Mouse (Mus musculus): ENCODE results near the gene Tacr2.
A peak's percentile ranks its signal among the peaks of the same experiment; 100 is the strongest.

Tacr2 gene

DNA sequence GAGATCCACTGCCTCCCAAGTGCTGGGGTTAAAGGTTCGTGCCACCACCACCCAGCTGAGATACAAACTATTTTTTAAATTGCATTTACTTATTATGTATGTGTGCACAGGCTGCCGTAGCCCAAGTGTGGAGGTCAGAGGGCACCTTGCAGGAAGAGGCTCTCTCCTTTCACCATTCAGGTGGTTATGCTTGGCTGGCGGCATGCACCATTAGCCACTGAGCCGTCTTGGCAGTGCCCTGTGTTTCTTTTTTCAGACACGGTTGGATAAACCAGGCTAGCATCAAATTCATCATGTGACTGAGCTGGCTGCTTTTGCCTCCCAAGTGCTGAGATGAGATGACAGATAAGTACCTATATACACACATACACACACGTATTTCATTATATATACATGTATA lies 13.0 kb upstream of the Tacr2 start:
- no peak for DNase-seq (ENCODE audit: low read depth, low spot score)

DNA sequence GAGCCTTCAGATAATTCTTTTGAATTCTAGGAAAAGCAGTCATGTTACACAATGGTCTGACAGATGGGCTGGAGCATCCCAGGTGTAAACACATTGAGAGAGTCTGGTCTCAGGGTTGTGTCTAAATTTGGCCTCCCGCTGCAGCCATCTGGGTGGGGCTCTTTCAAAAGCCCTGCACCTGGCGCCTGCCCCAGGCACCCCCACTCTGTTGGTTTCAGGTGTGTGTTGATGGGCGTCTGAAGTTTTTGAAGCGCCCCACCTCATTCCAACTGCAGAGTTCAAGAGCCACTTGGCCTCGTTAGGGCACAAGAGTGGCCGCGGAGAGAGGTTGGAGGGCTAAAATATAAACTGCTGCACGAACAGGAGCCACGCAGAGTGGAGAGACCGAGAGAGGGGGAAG lies 9.9 kb upstream of the Tacr2 start:
- no peak for DNase-seq (ENCODE audit: low read depth, low spot score)

DNA sequence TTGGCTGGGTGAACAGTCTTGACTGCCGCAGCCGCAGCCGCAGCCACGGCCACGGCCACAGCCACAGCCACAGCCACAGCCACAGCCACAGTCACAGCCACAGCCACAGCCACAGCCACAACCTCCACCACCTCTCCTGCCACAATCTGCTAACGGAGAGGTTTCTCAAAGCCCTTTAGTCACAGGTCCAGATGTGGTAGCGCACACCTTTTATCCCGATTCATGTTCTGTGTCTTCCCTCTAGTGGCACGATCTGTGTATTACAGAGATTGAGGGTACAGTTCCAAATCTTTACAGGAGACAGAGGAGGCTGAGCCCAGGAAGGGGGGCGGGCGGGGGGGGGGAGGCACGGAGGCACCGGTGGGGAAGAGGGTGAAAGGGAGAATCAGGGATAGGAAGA lies 9.3 kb upstream of the Tacr2 start:
- peak; percentile 40 for DNase-seq (ENCODE audit: low read depth, low spot score)

DNA sequence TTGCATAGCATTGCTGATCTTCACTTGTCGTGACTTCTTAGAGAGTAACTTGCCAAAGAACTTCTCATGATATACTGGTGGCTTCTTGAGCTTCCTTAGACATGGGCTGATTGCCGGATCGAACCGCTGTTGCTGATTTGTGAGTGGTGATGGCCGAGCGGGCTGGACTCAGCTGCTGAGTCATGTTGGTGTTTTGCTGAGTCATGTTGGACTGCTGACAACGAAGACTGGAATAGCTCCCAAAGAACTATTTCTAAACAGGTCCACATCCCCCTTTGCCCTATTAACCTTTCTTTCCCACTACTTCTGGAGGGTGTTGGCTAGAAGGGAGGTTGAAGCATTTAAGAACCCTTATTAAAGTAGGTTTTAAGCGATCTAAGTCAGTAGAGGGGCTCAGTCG lies 8.2 kb upstream of the Tacr2 start:
- peak; percentile 20 for DNase-seq (ENCODE audit: low read depth, low spot score)

DNA sequence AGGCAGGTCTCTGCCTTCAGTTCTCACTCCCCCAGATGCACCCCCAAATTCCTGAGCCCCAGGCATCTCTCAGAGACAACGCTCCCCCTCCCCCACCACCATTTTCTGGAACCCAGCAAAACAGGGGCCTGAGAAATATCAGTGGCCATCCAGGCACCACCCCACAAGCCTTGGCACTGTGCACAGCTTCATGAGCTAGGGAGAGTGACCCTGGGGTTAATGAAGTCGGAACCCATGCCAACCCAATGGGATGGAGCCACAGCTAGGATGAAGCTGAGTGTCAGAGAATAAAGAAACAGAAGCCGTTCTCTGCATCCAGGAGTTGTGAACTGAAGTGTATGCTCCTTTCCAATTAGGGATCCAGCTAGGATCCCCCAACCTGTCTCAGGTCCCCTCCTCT lies 5.1 kb upstream of the Tacr2 start:
- DNase-seq (ENCODE audit: low read depth, low spot score), result no peak

DNA sequence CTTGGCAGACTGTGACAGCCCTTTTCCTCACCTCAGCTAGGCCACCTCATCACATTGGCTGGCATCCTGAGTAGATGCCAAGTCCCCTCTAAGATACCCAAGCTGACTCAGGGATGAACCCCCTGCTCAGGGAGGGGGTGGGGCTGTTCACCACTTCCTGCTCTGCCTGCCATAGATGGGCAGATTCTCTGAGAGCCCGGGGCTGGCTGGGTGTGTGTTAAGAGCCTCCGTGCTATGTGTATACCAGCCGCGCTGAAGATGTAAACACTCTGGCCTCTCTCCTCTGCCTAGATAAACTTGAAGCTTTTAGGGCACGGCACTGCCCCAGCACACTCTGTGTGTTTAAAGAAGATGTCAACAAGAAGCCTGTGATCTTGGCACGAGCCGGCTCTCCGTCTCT lies 4.4 kb upstream of the Tacr2 start:
- no peak for DNase-seq (ENCODE audit: low read depth, low spot score)

DNA sequence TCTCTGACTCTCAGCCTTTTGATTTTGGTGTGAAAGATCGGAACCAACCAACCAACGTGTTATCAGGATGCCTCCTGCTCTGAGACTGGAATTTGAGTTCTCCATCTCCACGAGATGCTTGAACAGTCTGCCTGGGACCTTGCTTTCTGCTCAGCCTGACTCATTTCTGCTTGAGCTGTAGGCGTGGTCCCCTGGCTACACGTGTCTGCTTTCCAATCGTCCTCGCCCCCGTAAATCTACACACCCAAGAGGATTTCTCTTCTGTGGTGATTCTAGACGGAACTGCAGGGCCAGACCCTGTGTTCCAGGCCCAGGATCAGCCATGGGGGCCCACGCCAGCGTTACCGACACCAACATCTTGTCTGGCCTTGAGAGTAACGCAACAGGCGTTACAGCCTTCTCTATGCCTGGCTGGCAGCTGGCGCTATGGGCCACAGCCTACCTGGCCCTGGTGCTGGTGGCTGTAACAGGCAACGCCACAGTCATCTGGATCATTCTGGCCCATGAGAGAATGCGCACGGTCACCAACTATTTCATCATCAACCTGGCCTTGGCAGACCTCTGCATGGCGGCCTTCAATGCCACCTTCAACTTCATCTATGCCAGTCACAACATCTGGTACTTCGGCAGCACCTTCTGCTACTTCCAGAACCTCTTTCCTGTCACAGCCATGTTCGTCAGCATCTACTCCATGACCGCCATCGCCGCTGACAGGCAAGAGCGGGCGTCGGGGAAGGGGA lies 428 bp downstream of the Tacr2 start:
- DNase-seq (ENCODE audit: low read depth, low spot score), result no peak

DNA sequence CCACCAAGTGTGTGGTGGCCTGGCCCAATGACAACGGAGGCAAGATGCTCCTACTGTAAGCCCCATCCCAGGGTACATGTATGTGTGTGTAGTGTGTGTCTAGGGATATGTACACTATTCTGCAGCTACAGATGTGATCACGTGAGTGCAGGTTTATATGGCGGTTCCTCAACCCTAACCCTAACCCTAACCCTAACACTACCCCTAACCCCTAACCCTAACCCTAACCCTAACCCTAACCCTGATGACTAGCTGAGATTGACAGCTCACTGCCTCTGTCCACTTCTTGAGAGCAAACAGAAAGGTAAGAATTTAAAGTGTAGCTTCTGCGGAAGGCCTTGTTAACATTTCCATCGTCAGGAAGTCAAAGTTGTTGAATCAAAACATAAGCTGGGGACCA lies 6.1 kb downstream of the Tacr2 start:
- DNase-seq (ENCODE audit: low read depth, low spot score), result no peak

DNA sequence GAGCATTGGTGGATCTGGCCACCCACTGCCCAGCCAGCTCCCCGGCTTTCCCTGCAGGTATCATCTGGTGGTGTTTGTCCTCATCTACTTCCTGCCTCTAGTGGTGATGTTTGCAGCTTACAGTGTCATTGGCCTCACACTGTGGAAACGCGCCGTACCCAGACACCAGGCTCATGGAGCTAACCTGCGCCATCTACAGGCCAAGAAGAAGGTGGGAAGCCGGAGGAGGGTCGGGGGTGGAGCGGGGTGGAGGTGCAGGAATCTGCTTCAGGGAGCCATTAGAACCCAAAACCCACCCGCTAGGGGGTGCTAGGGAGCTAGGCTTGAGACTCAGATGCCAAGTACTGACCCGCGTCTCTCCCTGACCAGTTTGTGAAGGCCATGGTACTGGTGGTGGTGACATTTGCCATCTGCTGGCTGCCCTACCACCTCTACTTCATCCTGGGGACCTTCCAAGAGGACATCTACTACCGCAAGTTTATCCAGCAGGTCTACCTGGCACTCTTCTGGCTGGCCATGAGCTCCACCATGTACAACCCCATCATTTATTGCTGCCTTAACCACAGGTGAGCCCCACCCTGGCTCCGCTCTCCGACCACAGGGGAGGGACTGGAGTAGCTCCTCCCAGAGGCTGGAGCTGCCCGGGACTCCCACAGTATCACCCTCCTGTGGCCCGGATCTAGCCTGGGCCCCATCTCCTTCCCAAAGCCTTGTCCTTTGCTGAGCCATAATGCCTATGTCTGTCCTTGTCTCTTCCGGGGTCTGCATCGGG lies 9.1 kb downstream of the Tacr2 start:
- peak; percentile 79 for DNase-seq (ENCODE audit: low read depth, low spot score)

DNA sequence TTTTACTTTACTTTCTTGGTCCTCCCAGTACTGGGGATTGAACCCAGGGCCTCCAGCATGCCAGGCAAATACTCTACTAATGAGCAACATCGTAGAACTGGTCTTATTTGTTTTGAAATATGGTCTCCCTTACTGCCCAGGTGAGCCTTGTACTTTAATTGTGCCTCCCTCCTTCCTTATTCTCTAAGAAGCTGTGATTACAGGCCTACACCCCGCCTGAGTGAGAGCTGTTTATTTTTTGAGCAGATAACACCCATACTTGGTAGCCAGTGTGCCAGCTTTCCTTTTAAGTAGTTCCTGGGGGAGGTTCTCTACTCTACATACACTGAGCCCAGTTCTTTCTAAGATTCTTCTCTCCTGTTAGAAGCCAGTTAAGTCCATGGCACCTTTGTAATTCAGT lies 12.1 kb downstream of the Tacr2 start:
- no peak for DNase-seq (ENCODE audit: low read depth, low spot score)

DNA sequence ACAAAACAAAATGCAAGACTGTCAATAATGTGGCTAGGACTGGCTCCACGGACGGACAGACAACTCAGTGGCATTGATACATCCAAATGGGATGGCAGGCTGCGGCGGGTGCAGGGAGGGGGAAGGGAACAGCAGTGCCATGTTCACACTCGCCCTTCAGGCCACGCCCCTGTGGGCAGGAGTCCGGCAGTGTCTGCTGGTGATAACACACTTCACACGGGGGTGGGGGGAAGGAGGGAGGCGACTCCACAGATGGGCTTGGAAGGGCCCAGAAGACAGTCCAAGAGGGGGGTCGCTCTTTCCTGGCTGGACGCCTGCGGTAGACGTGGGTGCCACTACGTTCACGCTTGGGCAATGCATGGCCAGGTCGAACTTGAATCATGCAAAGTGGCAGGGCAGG lies 17.0 kb downstream of the Tacr2 start:
- DNase-seq (ENCODE audit: low read depth, low spot score), result no peak

DNA sequence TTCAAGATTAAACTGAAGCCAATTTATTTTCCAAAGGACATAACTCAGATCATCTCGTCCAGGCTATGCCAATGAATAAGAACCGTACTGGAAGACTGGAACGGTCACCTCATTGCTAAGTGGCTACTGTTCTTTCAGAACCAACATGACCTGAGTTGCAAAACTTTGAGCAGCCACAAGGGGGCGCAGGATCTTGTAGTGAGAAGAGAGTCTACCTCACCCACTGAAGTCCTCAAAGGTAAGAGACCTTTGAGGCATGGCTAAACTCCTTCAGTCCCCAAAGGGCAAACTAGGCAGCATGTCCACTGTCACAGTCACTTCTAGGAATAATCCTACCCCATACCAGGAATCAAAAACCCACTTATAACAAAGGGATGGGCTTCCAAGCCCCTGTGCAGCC lies 23.0 kb downstream of the Tacr2 start:
- peak; percentile 84 for DNase-seq (ENCODE audit: low read depth, low spot score)

DNA sequence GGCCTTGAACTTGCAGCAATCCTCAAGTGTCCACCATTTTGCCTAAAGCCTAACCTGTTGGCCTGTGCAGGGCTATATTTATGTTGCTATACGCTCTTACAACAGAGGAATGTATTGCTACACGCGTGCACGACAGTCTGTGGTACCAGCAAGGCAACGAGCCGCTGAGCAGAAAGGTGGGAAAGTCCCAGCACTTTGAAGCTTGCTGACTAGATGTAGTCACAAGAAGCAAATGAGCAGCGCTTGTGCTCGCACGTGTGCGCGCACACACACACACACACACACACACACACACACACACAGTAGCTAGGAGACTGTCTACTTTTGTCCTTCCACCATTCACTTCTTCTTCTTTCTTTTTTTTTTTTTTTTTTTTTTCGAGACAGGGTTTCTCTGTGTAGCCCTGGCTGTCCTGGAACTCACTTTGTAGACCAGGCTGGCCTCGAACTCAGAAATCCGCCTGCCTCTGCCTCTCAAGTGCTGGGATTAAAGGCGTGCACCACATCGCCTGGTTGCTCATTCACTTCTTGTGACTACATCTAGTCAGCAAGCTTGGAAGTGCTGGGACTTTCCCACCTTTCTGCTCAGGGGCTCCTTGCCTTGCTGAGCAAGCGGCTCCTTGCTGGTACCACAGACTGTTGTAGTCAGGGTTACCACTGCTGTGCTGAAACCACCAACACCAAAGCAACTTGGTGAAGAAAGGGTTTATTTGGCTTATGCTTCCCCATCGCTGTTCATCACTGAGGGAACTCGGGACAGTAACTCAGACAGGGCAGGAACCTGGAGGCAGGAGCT lies 25.5 kb downstream of the Tacr2 start:
- DNase-seq (ENCODE audit: low read depth, low spot score), result no peak

DNA sequence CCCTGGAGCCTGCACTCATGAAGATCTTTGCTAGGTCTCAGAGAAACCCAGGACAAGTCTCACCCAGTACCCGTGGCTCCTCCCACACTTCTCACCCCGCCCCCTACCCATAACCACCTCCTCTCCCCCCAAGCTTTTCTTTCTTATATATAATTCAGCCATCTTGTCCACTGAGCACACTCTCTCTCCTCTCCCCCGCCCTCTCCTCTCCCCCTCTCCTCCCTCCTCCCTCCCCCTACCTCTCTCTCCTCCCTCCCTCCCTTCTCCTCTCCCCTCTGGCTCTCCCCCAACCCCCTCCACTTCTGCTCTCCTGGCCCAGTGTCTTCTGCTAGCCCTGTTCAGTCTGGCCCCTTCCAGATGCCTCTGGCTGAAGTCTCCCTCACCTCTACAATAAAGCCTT lies 26.8 kb downstream of the Tacr2 start:
- no peak for DNase-seq (ENCODE audit: low read depth, low spot score)

DNA sequence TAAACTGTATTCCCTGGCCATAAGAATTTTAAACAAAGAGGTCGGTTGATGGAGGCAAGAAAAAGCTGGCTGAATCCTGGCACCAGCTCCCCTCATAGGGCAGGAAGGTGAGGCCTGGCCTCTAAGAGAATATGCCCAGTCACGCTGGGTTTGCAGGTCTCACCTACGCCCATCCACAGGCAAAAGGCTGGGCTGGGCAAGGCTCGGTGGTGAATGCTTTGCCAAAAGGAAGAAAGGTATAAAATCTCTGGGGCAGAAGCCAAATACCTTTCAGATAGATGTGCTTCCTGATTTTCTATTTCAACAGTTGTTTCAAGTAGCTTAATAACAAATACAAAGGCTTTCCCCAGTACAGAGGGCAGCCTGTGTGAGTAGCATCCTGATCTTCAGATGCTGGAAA lies 27.4 kb downstream of the Tacr2 start:
- no peak for DNase-seq (ENCODE audit: low read depth, low spot score)

DNA sequence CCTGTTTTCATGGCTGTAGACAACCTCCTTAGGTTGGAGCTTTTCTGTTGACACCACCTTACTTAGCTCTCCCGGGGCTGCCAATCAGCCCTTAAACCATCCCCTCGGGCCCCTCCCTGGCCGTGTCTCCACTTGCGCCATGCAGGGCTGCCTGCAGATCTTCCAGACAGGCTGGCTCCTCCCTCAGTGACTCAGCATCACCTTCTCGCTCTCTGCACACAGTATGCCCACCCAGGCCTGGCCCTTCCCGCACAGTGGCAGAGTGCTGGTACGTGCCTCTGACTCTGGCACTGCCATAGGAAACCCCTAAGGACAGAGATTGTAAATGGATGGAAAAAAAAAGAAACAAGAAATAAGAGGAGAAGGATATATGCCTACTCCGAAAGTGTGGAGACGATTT lies 30.5 kb downstream of the Tacr2 start:
- peak; percentile 15 for DNase-seq (ENCODE audit: low read depth, low spot score)

DNA sequence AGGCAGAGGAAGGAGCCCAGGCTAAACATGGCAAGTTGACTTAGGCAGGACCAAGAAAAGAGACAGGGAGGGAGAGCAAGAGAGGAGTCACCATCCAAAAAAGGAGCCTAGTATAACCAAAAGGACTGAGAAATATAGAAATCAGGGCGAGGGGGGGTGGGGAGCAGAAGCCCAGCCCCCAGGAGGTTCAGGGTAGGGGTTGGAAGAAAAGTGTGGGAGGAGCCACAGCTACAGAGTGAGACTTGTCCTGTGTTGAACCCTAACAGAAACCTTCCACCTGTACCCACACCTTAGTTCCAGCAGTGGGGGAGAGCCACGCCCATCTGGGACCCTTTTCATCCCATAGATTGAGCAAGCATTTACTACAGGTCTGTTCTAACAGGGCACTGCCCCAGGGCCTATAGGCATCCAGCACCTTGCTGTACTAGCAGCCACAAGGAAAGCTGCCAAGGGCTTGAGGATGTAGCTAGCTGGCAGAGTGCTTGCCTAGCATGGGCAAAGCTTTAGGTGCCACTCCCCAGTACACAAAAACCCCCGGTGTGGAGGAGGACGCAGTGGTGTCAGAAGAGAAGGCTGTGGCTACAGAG lies 31.1 kb downstream of the Tacr2 start:
- no peak for DNase-seq (ENCODE audit: low read depth, low spot score)

DNA sequence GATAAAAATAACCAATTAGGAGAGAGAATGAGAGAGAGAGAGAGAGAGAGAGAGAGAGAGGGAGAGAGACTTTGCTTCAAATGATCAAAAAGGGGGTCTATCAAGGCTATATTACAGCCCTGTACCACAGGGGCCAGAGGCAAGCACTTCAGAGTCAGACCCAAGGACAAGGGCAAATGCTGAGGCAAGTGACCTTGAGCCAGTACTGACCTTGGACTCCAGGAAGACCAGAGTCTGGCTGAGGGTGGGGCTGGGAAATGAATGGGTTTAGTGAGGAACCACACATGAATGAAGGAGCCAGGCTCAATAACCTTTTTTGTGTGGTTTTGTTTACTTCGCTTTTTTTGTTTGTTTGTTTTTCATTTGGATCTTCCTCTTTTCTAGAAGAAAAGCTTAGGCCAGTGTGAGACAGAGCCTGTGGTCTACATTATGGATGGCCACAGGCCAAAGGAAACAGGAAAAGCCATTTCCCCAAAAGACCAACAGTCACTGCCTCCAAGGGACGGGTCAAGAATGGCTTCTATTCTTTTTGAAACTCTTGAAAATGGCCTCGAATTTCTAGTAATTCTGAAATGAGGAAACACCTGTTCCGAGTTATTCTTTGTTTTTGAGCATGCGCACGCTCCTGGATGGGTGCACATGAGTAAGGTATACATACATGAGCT lies 35.4 kb downstream of the Tacr2 start:
- DNase-seq (ENCODE audit: low read depth, low spot score), result no peak

DNA sequence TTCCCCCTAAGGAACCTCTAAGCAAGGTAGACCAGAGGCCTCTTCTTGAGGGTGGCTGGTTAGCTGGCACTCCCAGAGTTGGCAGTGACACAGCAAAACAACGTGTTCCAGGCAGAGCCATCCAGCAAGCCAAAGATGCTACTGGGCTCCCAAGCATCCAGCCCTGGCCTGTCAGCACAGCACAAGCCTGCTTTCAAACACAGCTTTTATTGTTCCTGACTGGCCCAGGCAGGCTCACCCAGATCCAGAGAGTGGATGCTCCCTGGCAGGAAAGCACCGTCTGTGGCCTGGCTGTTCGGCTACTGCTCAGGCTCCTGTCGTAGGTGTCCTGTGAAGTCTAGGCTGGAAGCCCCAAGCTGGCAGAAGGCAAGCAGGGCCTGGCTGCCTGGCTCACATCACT lies 41.9 kb downstream of the Tacr2 start:
- no peak for DNase-seq (ENCODE audit: low read depth, low spot score)

DNA sequence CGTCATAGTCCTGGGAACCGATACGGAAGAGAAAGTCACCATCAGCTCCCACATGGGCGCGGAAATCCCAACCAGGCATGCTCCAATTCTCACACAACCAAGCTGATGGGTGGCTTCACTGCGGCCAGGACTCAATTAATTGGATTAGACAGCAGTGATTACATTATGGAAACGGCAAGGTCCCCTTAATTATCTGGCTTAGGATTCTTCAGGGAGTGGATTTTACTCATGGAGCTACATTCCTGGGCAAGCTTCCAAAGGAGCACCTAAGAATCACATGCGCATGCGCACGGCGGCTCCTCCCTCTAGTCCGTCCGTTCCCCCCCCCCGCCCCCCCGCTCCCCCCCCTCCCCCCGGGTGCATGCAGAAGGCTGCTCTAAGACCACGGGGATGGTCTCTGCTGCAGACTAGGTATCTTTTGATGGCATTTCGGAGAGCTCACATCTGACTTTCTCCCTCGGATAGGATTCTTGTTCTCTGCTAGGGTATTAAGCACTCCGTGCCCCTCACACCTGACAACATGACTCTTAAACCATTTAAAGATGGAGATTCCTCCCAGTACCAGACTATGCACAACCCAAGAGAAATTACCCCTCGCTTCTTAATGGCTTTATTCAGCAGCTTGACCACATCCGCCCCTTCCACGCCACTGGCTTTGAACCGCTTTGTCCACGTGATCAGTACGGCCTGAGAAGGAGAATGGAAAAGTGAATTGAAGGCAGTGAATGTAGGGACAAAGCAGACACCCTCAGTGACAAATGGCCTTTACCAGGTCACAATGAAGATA lies 44.0 kb downstream of the Tacr2 start:
- DNase-seq (ENCODE audit: low read depth, low spot score), result no peak
